Mouse (Mus musculus) C2C12 (cell line): Measurements from ENCODE around the gene Ascc2.
"Not testable (repeated sequence)": the region's sequence is repeated elsewhere in the genome, so short reads cannot be mapped to it uniquely, and the experiment has no call there.

ENCODE experiments used
- CTCF ChIP-seq: IDR thresholded peaks from one replicate; pipeline ENCODE4 v1.5.1; 2011; ENCODE audit not compliant: control insufficient read depth, insufficient read depth, insufficient read length
- USF1 ChIP-seq: IDR thresholded peaks from one replicate; pipeline ENCODE4 v1.6.1; 2011; ENCODE audit warnings: low read depth, mild to moderate bottlenecking, control low read depth, moderate library complexity

GRCm38 (mm10) chr11:4710188-4710587, 72.6 kb downstream of the Ascc2 start:
- not testable (repeated sequence) for TF ChIP-seq CTCF, USF1
